Mouse (Mus musculus): ENCODE data around the gene Foxo3.

Foxo3 gene

GRCm38 (mm10) chr10:42227751-42228241, 48.8 kb downstream of the Foxo3 start:
- DNase-seq (ENCODE audit: low read depth, low spot score), result no peak

- DNase-seq (ENCODE audit: low read depth, low spot score), result peak; percentile 43
Measured at GRCm38 (mm10) chr10:42226176-42226575, 50.4 kb downstream of the Foxo3 start.

GRCm38 (mm10) chr10:42225184-42225935, 51.2 kb downstream of the Foxo3 start:
- DNase-seq (ENCODE audit: low read depth, low spot score), result no peak

- no peak for DNase-seq (ENCODE audit: low read depth, low spot score)
Measured at GRCm38 (mm10) chr10:42221996-42222395, 54.6 kb downstream of the Foxo3 start.

- peak; percentile 51 for DNase-seq (ENCODE audit: low read depth, low spot score)
Measured at GRCm38 (mm10) chr10:42221136-42221891, 55.2 kb downstream of the Foxo3 start.

GRCm38 (mm10) chr10:42220418-42220952, 56.1 kb downstream of the Foxo3 start:
- no peak for DNase-seq (ENCODE audit: low read depth, low spot score)

GRCm38 (mm10) chr10:42211407-42211806, 65.1 kb downstream of the Foxo3 start:
- no peak for DNase-seq (ENCODE audit: low read depth, low spot score)

- DNase-seq (ENCODE audit: low read depth, low spot score), result no peak
Measured at GRCm38 (mm10) chr10:42210641-42211040, 65.9 kb downstream of the Foxo3 start.

- DNase-seq (ENCODE audit: low read depth, low spot score), result peak; percentile 77
Measured at GRCm38 (mm10) chr10:42209809-42210208, 66.7 kb downstream of the Foxo3 start.

- no peak for DNase-seq (ENCODE audit: low read depth, low spot score)
Measured at GRCm38 (mm10) chr10:42207612-42208011, 68.9 kb downstream of the Foxo3 start.

- no peak for DNase-seq (ENCODE audit: low read depth, low spot score)
Measured at GRCm38 (mm10) chr10:42204768-42205412, 71.7 kb downstream of the Foxo3 start.

GRCm38 (mm10) chr10:42203321-42204155, 73.0 kb downstream of the Foxo3 start:
- no peak for DNase-seq (ENCODE audit: low read depth, low spot score)

- no peak for DNase-seq (ENCODE audit: low read depth, low spot score)
Measured at GRCm38 (mm10) chr10:42202561-42202960, 74.0 kb downstream of the Foxo3 start.

- no peak for DNase-seq (ENCODE audit: low read depth, low spot score)
Measured at GRCm38 (mm10) chr10:42199472-42199871, 77.1 kb downstream of the Foxo3 start.

GRCm38 (mm10) chr10:42198682-42199081, 77.9 kb downstream of the Foxo3 start:
- DNase-seq (ENCODE audit: low read depth, low spot score), result no peak

- DNase-seq (ENCODE audit: low read depth, low spot score), result no peak
Measured at GRCm38 (mm10) chr10:42194784-42195183, 81.8 kb downstream of the Foxo3 start.

GRCm38 (mm10) chr10:42193981-42194380, 82.6 kb downstream of the Foxo3 start:
- no peak for DNase-seq (ENCODE audit: low read depth, low spot score)

GRCm38 (mm10) chr10:42192951-42193350, 83.6 kb downstream of the Foxo3 start:
- DNase-seq (ENCODE audit: low read depth, low spot score), result peak; percentile 50

- DNase-seq (ENCODE audit: low read depth, low spot score), result no peak
Measured at GRCm38 (mm10) chr10:42189674-42190434, 86.7 kb downstream of the Foxo3 start.

GRCm38 (mm10) chr10:42189037-42189436, 87.5 kb downstream of the Foxo3 start:
- DNase-seq (ENCODE audit: low read depth, low spot score), result no peak

All from R1 (cell line).